Mouse (Mus musculus) intestine, embryonic 16.5 days (tissue): ENCODE measurements around the gene Ackr1. TPM values are rescaled to one million over a fixed set of nuclear protein-coding genes. Genes with fewer than 3 reads are reported as not detected.
A peak's percentile ranks its signal among the peaks of the same experiment; 100 is the strongest.
"Not testable (repeated sequence)": the region's sequence is repeated elsewhere in the genome, so short reads cannot be mapped to it uniquely, and the experiment has no call there.

Experiments
- ATAC-seq: fragments of 200-750 bp; cut with Nextera tagmentation; 2 replicates; pipeline ENCODE4 v1.8.0; 2017; ENCODE audit warnings: moderate TSS enrichment, moderate library complexity
- H3K27ac ChIP-seq: fragments of 300-500 bp; sonication (generic); 2 replicates; pipeline ENCODE4 v1.5.1; 2014; ENCODE audit warnings: mild to moderate bottlenecking, low read length
- H3K27me3 ChIP-seq: fragments of 300-500 bp; sonication (generic); replicated peaks from 2 replicates; pipeline ENCODE4 v1.6.1; 2014; ENCODE audit warnings: low read length, control low read depth, mixed read lengths; ENCODE audit not compliant: control insufficient read depth, insufficient read depth
- H3K36me3 ChIP-seq: fragments of 300-500 bp; sonication (generic); 2 replicates; pipeline ENCODE4 v1.6.1; 2014; ENCODE audit warnings: low read length, control low read depth; ENCODE audit not compliant: control insufficient read depth, insufficient read depth
- H3K4me1 ChIP-seq: fragments of 300-500 bp; sonication (generic); 2 replicates; pipeline ENCODE4 v1.6.1; 2014; ENCODE audit warnings: low read length, control low read depth, mixed read lengths; ENCODE audit not compliant: control insufficient read depth, insufficient read depth
- H3K4me2 ChIP-seq: fragments of 300-500 bp; sonication (generic); 2 replicates; pipeline ENCODE4 v1.6.1; 2014; ENCODE audit warnings: low read depth, low read length, control low read depth
- H3K4me3 ChIP-seq: fragments of 300-500 bp; sonication (generic); 2 replicates; pipeline ENCODE4 v1.5.1; 2014; ENCODE audit warnings: mild to moderate bottlenecking, low read length
- H3K9ac ChIP-seq: fragments of 300-500 bp; sonication (generic); 2 replicates; pipeline ENCODE4 v1.6.1; 2014; ENCODE audit warnings: low read depth, low read length
- H3K9me3 ChIP-seq: fragments of 300-500 bp; sonication (generic); 2 replicates; pipeline ENCODE4 v1.6.1; 2016; ENCODE audit warnings: low read length, control low read depth; ENCODE audit not compliant: control insufficient read depth
- WGBS: fragments of 180-500 bp; shearing (Covaris S2); extraction: QIAGEN DNeasy Blood & Tissue Kit; methylation state at CpG from one replicate; pipeline ENCODE4 v1.1.7; 2014; 5-methylcytosine and 5-hydroxymethylcytosine counted together
- polyA plus RNA-seq: library from polyadenylated mRNA; unstranded; fragments of >200 nt; fragmentation: Nextera tagmentation; extraction: Ambion mirVana; gene quantifications from 2 replicates; pipeline ENCODE4 v1.2.1, GENCODE M21; 2015

The Ackr1 gene
- polyA plus RNA-seq, 1 experiment from 2014 or later: 2.3 TPM

DNA sequence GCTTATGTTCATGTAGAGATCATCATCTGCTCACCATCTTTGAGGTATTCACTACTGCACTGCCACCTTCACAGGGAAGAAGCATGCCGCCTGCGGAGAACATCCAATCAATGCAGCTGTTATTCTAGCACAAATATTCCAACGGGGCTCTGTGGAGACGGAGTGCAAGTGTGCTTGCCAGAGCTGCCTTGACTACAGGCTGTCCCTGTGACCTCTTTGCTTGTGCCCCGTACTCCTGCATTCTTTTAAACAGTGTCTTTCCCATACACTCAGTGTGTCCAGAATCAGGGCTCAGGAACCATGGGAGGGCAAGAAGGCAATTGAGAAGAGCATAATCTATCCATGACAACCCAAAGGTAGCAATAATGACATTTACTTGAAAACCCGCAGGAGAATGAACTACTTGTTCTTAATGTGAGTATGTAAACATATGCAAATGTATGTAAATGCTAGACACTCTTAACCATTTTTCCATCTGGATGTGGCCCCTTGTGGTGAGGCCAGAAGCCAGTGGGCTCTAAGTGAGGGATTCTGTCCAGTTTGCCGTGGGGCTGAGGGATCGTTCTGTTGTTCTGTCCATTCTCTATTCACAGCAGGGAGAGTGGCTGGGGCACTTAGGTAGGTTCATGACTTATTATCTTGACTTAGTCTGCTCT lies 11.8 kb downstream of the Ackr1 start:
- Histone ChIP-seq H3K27ac (no peak overlapping the region), H3K9ac (no peak overlapping the region), H3K4me1 (no peaks in the 10 kb centered on the region), H3K36me3 (no peaks in the 10 kb centered on the region), H3K4me3 (no peak overlapping the region), H3K27me3 (no peaks in the 10 kb centered on the region), H3K9me3 (no peaks in the 10 kb centered on the region), H3K4me2 (no peak overlapping the region)
- WGBS: 62% methylated on average over 8 of the region's 8 CpGs
- ATAC-seq: no peak

- Histone ChIP-seq H3K4me3 (no peak overlapping the region), H3K4me2 (no peak overlapping the region), H3K27ac (no peak overlapping the region), H3K9me3 (no peaks in the 10 kb centered on the region), H3K27me3 (no peaks in the 10 kb centered on the region), H3K4me1 (no peaks in the 10 kb centered on the region), H3K9ac (no peak overlapping the region), H3K36me3 (no peaks in the 10 kb centered on the region)
- 88% methylated on average over 2 of the region's 2 CpGs for WGBS
- ATAC-seq: no peak
Measured at GRCm38 (mm10) chr1:173317925-173318477, 15.5 kb downstream of the Ackr1 start.

DNA sequence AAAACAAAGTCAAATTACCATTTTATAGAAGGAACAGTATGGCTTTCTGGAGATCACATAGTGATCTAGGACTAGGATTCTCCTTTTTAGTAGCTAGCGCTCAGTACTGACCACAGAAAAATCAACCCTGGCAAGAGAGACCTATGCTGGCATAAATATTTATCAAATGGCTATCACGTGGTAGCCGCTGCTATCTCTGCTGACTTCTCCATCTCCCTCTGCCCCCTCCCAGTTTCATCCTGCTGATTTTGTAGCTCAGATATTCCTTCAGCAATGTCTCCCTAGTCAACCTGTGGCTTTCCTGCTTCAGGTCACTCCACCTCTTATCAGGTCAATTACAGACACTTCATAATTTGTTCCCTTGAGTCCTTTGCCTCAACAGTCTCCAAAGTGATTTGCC lies 17.8 kb downstream of the Ackr1 start:
- H3K4me3 ChIP-seq: no peak overlapping the region
- H3K27ac ChIP-seq: no peak overlapping the region
- ATAC-seq: no peak
- H3K4me2 ChIP-seq: no peak overlapping the region
- 69% methylated on average over 3 of the region's 3 CpGs for WGBS
- no peak overlapping the region for H3K9ac ChIP-seq
- no peaks in the 10 kb centered on the region for H3K27me3 ChIP-seq
- H3K9me3 ChIP-seq: no peaks in the 10 kb centered on the region
- H3K36me3 ChIP-seq: no peaks in the 10 kb centered on the region
- no peaks in the 10 kb centered on the region for H3K4me1 ChIP-seq

DNA sequence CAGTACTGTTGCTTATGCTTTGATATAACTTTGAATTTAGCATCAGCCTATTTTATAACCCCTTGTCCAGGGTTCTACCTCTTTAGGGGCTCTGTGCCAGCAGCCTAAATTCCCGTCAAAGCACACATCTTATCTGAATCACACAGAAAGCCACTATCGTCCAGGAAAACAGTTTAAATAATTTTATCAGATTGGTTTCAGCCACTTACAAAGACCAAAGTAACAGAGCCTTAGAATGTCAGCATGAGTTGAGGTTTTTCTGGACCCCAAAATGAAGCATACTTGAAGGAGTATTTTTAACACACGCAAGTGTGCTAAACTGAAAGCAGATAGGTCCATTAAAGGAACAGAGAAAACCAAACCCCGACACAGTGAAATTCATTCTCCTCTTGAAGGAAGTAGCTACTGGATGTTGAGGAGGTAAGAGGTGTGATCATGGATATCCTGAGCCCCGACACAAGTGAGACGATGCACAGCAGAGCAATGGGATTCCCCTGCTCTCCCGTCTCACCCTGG lies 20.0 kb downstream of the Ackr1 start:
- WGBS: 81% methylated on average over 7 of the region's 7 CpGs
- ATAC-seq, H3K4me1 ChIP-seq: not testable (repeated sequence)

DNA sequence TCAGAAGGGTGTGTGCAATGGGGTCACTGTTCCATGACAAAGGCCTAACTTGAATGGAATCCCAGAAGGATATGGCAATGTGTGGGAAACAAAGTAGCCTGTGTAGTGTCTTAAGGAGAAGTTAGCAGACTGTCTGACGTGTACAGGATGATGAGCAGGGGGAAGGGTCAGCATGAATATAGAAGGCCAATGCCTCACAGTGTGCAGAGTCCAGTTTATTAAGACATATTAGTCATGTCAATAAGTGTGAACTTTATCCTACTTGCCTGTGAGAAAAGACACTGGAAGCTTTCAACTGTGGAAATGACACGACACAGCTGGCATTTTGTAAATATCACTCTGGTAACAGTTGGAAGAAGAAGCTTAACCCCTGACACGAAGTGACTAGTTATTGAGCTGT lies 30.8 kb downstream of the Ackr1 start:
- WGBS: 46% methylated on average over 3 of the region's 3 CpGs

More for the DNA sequence above, 20.0 kb downstream of the Ackr1 start:
- not testable (repeated sequence) for H3K36me3 ChIP-seq, H3K27me3 ChIP-seq, H3K4me2 ChIP-seq, H3K4me3 ChIP-seq, H3K9me3 ChIP-seq, H3K9ac ChIP-seq, H3K27ac ChIP-seq

More for the DNA sequence above, 30.8 kb downstream of the Ackr1 start:
- ATAC-seq: peak; percentile 33; the same call in 1 of the 2 replicates
- not testable (repeated sequence) for H3K4me3 ChIP-seq, H3K9ac ChIP-seq, H3K9me3 ChIP-seq, H3K27ac ChIP-seq, H3K4me2 ChIP-seq, H3K4me1 ChIP-seq, H3K27me3 ChIP-seq, H3K36me3 ChIP-seq

Other genes with a start within 250 kb of the Ackr1 start
- not detected in 2 replicates for gene Olfr1408, start 196.4 kb downstream of the Ackr1 start, polyA plus RNA-seq
- not detected in 2 replicates for gene Olfr1406, start 143.1 kb downstream of the Ackr1 start, polyA plus RNA-seq
- not detected in 2 replicates for gene Olfr218, start 135.9 kb downstream of the Ackr1 start, polyA plus RNA-seq
- gene Olfr1404, start 121.4 kb downstream of the Ackr1 start, polyA plus RNA-seq: not detected in 2 replicates
- gene Fcer1a, start 106.5 kb downstream of the Ackr1 start, polyA plus RNA-seq: 0.13 TPM in 1 of 2 replicates, not detected in the other
- gene Olfr418, start 67.7 kb downstream of the Ackr1 start, polyA plus RNA-seq: not detected in 2 replicates
- gene Mptx2, start 56.0 kb downstream of the Ackr1 start, polyA plus RNA-seq: not detected in 2 replicates
- 3.9 and 5.3 TPM in 2 replicates for gene Aim2, start 17.1 kb upstream of the Ackr1 start, polyA plus RNA-seq
- 1.8 and 2.0 TPM in 2 replicates for gene Cadm3, start 33.9 kb upstream of the Ackr1 start, polyA plus RNA-seq
- gene Ifi206, start 157.3 kb upstream of the Ackr1 start, polyA plus RNA-seq: 0.15 and 0.43 TPM in 2 replicates
- gene Ifi214, start 202.2 kb upstream of the Ackr1 start, polyA plus RNA-seq: not detected in 2 replicates